Mouse (Mus musculus): Measurements from ENCODE around the gene Bbs9. TPM values are rescaled to one million over a fixed set of nuclear protein-coding genes. Genes with fewer than 3 reads are reported as not detected.

Gene Bbs9
- polyA plus RNA-seq, 1 experiment from 2014 or later, result 19.6 TPM

GRCm38 (mm10) chr9:22551273-22551672 lies 75.8 kb downstream of the Bbs9 start:
- ATAC-seq (ENCODE audit: low FRiP score, low read depth), result no peak
- Histone ChIP-seq H3K36me3 (no peaks in the 10 kb centered on the region), H3K27me3 (no peaks in the 10 kb centered on the region), H3K4me3 (no peak overlapping the region), H3K27ac (replicated peaks) (no peak overlapping the region), H3K4me2 (no peak overlapping the region), H3K9me3 (no peaks in the 10 kb centered on the region), H3K9ac (no peak overlapping the region), H3K4me1 (replicated peaks) (no peaks in the 10 kb centered on the region)
- 70% methylated on average over 1 of the region's 1 CpGs for WGBS

DNA sequence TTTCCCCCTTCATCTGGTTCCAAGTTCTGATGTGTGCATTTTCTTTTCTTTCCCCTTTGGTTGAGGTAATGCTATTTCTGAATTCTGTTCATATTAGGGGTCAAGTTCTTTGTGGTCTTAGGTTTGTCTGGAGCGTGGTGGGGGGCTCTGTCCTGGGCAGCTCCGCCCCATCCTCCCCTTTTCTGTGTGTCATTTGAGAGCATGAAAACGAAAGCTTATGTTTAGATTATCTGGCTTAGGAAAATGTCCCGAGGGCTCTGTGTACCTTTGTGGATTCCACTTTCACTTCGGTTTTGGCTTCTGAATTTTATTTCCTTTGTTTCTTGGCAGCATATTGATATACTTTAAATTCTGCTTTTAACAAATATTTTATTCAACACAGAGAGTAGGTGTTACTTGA lies 80.6 kb downstream of the Bbs9 start:
- H3K9me3 ChIP-seq, result no peaks in the 10 kb centered on the region
- no peak overlapping the region for H3K27ac ChIP-seq (replicated peaks)
- ATAC-seq (ENCODE audit: low FRiP score, low read depth), result no peak
- no peak overlapping the region for H3K4me2 ChIP-seq
- H3K9ac ChIP-seq, result no peak overlapping the region
- no peak overlapping the region for H3K4me3 ChIP-seq
- H3K4me1 ChIP-seq (replicated peaks), result no peaks in the 10 kb centered on the region
- H3K27me3 ChIP-seq, result no peaks in the 10 kb centered on the region
- 75% methylated on average over 5 of the region's 5 CpGs for WGBS
- H3K36me3 ChIP-seq, result no peaks in the 10 kb centered on the region

DNA sequence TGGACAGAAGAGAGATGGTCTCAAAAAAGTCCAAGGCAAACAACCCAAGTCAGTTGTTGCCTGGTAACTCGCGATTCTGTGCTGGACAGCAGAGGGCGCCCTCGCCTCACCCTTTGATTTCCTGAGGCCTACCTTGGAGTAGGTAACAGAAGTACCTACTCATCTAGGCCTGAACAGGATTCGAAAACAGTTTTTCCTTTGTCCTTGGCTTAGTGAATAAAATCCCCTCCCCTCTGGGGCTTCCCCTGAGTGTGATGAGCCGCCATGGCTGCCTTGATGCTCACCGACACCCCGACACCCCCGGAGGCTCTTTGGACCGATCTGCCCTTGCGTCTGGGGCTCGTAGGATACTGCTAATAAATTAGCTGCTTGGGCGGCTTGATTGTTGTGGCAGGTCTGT lies 82.0 kb downstream of the Bbs9 start:
- Histone ChIP-seq H3K4me3 (no peak overlapping the region), H3K27ac (replicated peaks) (no peak overlapping the region), H3K9ac (no peak overlapping the region), H3K4me1 (replicated peaks) (no peaks in the 10 kb centered on the region), H3K27me3 (no peaks in the 10 kb centered on the region), H3K36me3 (no peaks in the 10 kb centered on the region), H3K9me3 (no peaks in the 10 kb centered on the region), H3K4me2 (no peak overlapping the region)
- peak; percentile 42; the same call in 1 of the 2 replicates for ATAC-seq (ENCODE audit: low FRiP score, low read depth)
- WGBS, result 47% methylated on average over 13 of the region's 13 CpGs

GRCm38 (mm10) chr9:22563612-22564347 lies 88.3 kb downstream of the Bbs9 start:
- no peak overlapping the region for H3K4me2 ChIP-seq
- no peaks in the 10 kb centered on the region for H3K27me3 ChIP-seq
- WGBS, result 87% methylated on average over 11 of the region's 11 CpGs
- no peak for ATAC-seq (ENCODE audit: low FRiP score, low read depth)
- H3K9me3 ChIP-seq, result 0 out of 2 replicates have a peak, but pooled peaks cover 2% of the 10 kb centered on the region
- H3K36me3 ChIP-seq, result no peaks in the 10 kb centered on the region
- H3K27ac ChIP-seq (replicated peaks), result no peak overlapping the region
- no peaks in the 10 kb centered on the region for H3K4me1 ChIP-seq (replicated peaks)
- H3K4me3 ChIP-seq, result no peak overlapping the region
- H3K9ac ChIP-seq, result no peak overlapping the region

- Histone ChIP-seq H3K4me3 (no peak overlapping the region), H3K4me2 (no peak overlapping the region), H3K27ac (replicated peaks) (no peak overlapping the region), H3K36me3 (no peaks in the 10 kb centered on the region), H3K27me3 (no peaks in the 10 kb centered on the region), H3K4me1 (replicated peaks) (no peaks in the 10 kb centered on the region), H3K9me3 (0 out of 2 replicates have a peak, but pooled peaks cover 2% of the 10 kb centered on the region), H3K9ac (no peak overlapping the region)
- 97% methylated on average over 5 of the region's 5 CpGs for WGBS
- ATAC-seq (ENCODE audit: low FRiP score, low read depth), result no peak
Measured at GRCm38 (mm10) chr9:22567726-22568125, 92.2 kb downstream of the Bbs9 start.

DNA sequence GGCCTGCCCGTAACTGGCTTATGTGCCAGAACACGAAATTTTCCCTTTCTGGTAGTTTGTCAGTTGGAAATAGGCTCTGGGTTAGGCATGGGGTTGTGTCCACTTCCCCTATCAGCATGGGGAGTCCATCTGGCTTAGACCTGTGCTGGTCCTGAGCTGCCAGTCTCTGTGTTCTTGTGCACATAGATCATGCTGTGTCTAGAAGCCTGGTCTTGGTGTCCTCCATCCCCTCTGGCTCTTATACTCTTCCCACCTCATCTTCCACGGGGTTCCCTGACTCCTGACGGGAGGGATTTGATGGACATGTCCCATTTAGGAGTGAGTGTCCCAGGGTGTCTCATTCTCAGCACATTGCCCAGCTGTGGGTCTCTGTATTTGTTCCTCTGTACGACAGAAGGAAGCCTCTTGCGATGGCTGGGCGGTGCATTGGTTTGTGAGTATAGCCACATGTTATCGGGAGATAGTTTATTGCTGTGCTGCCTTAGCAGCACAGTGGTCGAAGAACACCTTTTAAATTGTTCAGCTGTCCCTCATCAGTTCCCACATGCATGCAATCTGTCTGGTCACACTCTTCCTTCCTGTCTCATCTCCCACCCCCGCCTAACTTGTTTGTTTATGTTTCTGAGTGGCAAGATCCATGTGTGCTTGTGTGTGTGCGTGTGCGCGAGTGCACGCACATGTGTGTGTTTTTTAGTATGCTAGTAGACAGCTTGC lies 101.1 kb downstream of the Bbs9 start:
- H3K27ac ChIP-seq (replicated peaks), result no peak overlapping the region
- no peaks in the 10 kb centered on the region for H3K27me3 ChIP-seq
- H3K9ac ChIP-seq, result no peak overlapping the region
- H3K4me1 ChIP-seq (replicated peaks), result no peaks in the 10 kb centered on the region
- WGBS, result 88% methylated on average over 14 of the region's 14 CpGs
- no peak for ATAC-seq (ENCODE audit: low FRiP score, low read depth)
- no peak overlapping the region for H3K4me2 ChIP-seq
- no peaks in the 10 kb centered on the region for H3K36me3 ChIP-seq
- no peaks in the 10 kb centered on the region for H3K9me3 ChIP-seq
- no peak overlapping the region for H3K4me3 ChIP-seq

DNA sequence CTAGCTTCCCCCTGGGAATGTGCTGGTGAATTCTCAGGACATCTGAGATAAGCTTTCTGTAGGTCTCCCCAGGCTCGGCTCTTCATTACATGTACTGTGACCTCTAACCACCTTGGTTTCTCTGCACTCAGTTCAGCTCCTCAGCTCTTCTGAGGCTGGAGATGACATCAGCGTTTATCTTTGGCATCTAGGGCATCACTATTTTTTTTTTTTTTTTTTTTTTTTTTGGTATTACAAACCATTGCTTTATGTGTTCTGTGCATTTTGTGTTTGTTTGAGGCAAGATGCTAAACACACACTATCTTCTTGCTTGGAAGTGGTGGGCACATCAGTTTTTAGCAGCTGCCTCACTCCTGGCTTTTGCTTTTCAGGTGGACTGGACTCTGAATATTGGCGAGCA lies 102.8 kb downstream of the Bbs9 start:
- 88% methylated on average over 3 of the region's 3 CpGs for WGBS
- no peak overlapping the region for H3K9ac ChIP-seq

GRCm38 (mm10) chr9:22584221-22584620 lies 108.7 kb downstream of the Bbs9 start:
- no peaks in the 10 kb centered on the region for H3K9me3 ChIP-seq
- no peak; the same call in 1 of the 2 replicates for ATAC-seq (ENCODE audit: low FRiP score, low read depth)
- WGBS, result 91% methylated on average over 3 of the region's 3 CpGs
- no peaks in the 10 kb centered on the region for H3K4me1 ChIP-seq (replicated peaks)
- H3K36me3 ChIP-seq, result 0 out of 2 replicates have a peak, but pooled peaks cover 2% of the 10 kb centered on the region
- H3K9ac ChIP-seq, result no peak overlapping the region
- no peak overlapping the region for H3K4me2 ChIP-seq
- H3K4me3 ChIP-seq, result no peak overlapping the region
- no peak overlapping the region for H3K27ac ChIP-seq (replicated peaks)
- H3K27me3 ChIP-seq, result no peaks in the 10 kb centered on the region

More for the DNA sequence above, 102.8 kb downstream of the Bbs9 start:
- H3K4me1 ChIP-seq (replicated peaks), result no peaks in the 10 kb centered on the region
- no peak overlapping the region for H3K4me2 ChIP-seq
- no peaks in the 10 kb centered on the region for H3K27me3 ChIP-seq
- no peak overlapping the region for H3K4me3 ChIP-seq
- H3K36me3 ChIP-seq, result no peaks in the 10 kb centered on the region
- no peak overlapping the region for H3K27ac ChIP-seq (replicated peaks)
- no peaks in the 10 kb centered on the region for H3K9me3 ChIP-seq
- no peak for ATAC-seq (ENCODE audit: low FRiP score, low read depth)

DNA sequence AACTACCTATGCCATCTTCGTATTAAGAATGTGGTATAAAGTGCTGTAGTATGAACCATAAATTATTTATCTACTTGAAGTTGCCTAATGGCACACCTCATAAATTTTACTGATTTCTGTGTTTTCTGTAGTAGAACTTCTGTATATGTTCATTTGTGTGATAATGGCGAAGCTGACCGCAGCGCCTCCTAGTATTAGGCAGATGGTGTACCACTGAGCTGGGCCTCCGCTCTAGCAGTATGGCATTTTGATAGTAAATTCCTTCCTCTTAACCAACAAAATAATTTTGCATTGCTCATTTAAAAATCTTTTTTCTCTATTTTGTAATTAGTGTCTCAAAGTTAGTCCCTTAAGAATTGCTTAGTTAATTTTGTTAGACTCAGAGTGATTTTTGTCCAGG lies 117.5 kb downstream of the Bbs9 start:
- Histone ChIP-seq H3K4me1 (replicated peaks) (no peaks in the 10 kb centered on the region), H3K27me3 (no peaks in the 10 kb centered on the region), H3K36me3 (0 out of 2 replicates have a peak, but pooled peaks cover 2% of the 10 kb centered on the region), H3K4me3 (no peak overlapping the region), H3K4me2 (no peak overlapping the region), H3K9me3 (no peaks in the 10 kb centered on the region), H3K9ac (no peak overlapping the region), H3K27ac (replicated peaks) (no peak overlapping the region)
- WGBS, result 96% methylated on average over 5 of the region's 5 CpGs
- ATAC-seq (ENCODE audit: low FRiP score, low read depth), result no peak

- Histone ChIP-seq H3K27ac (replicated peaks) (no peak overlapping the region), H3K27me3 (no peaks in the 10 kb centered on the region), H3K4me2 (no peak overlapping the region), H3K4me3 (no peak overlapping the region), H3K9ac (no peak overlapping the region), H3K9me3 (no peaks in the 10 kb centered on the region), H3K36me3 (no peaks in the 10 kb centered on the region), H3K4me1 (replicated peaks) (no peaks in the 10 kb centered on the region)
- ATAC-seq (ENCODE audit: low FRiP score, low read depth), result no peak
- WGBS, result 58% methylated on average over 2 of the region's 2 CpGs
Measured at GRCm38 (mm10) chr9:22596650-22597049, 121.1 kb downstream of the Bbs9 start.

DNA sequence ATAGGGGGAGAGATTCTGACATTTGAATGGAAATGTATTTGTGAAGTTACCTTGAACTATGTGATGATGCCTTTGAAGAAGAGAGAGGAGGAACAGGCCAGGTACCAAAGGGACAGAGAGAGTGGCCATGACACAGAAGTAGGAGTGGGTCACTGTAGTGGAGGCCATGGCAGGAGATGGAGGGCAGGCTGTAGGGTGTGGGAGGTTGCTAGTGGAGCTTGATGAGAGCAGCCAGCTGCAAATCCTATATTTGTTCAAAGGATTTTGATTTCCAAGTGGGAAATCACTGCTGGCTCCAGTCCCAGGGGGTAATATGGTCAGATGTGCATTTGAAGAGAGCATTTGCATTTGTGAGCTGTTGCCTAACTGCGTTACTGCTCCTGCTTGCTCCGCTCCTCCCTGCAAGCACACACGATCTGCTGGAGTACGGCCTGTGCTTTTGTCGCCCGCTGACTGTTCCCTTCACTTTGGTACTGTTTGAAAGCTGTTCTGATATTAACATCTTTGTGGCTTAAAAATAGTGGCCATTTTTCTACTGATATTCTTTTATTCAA lies 137.8 kb downstream of the Bbs9 start:
- ATAC-seq (ENCODE audit: low FRiP score, low read depth), result no peak
- Histone ChIP-seq H3K4me2 (no peak overlapping the region), H3K27ac (replicated peaks) (no peak overlapping the region), H3K9me3 (no peaks in the 10 kb centered on the region), H3K9ac (no peak overlapping the region), H3K4me3 (no peak overlapping the region), H3K36me3 (no peaks in the 10 kb centered on the region), H3K4me1 (replicated peaks) (no peaks in the 10 kb centered on the region), H3K27me3 (no peaks in the 10 kb centered on the region)
- 71% methylated on average over 6 of the region's 6 CpGs for WGBS

DNA sequence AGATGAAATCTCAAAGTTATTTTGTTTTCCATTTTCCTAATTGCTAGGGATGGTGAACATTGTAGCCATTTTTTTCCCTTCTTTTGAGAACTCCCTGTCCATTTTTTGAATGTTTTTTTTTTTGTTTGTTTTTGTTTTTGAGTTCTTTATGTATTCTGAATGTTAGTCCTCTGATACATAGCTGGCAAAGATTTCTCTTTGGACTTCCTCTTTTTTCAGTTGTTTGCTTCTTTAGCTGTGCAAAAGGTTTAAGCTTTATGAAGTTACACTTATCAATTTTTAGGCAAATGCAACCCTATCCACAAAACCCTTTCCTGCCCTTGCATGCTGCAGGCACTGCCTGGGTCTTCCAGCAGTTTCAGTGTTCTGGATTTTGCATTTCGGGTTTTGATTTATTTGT lies 143.7 kb downstream of the Bbs9 start:
- no peaks in the 10 kb centered on the region for H3K27me3 ChIP-seq
- no peak overlapping the region for H3K4me3 ChIP-seq
- H3K9ac ChIP-seq, result no peak overlapping the region
- H3K4me2 ChIP-seq, result no peak overlapping the region
- 93% methylated on average over 1 of the region's 1 CpGs for WGBS
- no peaks in the 10 kb centered on the region for H3K36me3 ChIP-seq
- H3K9me3 ChIP-seq, result no peaks in the 10 kb centered on the region
- ATAC-seq (ENCODE audit: low FRiP score, low read depth), result no peak
- H3K4me1 ChIP-seq (replicated peaks), result no peaks in the 10 kb centered on the region
- no peak overlapping the region for H3K27ac ChIP-seq (replicated peaks)

All from hindbrain, embryonic 15.5 days (tissue).